ENCODE assay signal across 10 mouse cellular contexts in genomic region chr2:142874562-142874961, GRCm38 (mm10). TPM values are rescaled to one million over a fixed set of nuclear protein-coding genes. Genes with fewer than 3 reads are reported as not detected.
DNase-seq lines count a peak whose midpoint lies in the region; ATAC-seq and TF ChIP-seq lines count a peak whose summit lies in the region.
"Had no signal": no experiment of that assay in that cellular context is flagged by ENCODE, and none has a peak within 500 bp of the region (broad histone marks: within the 10 kb centered on the region; RNA-seq: fewer than 3 reads in every experiment).

No protein-coding gene starts in this region.

- DNase-seq in kidney, adult 8-10 months: peak; percentile 23 to 62
- no peak for DNase-seq in kidney, adult 11 months
- no peak for DNase-seq in Patski (ENCODE audit: low read depth, low spot score)
- DNase-seq in brain, adult 2 months (ENCODE audit: low read depth, low spot score): peak; percentile 55
- peak; percentile 13 for DNase-seq in large intestine, adult 2 months (ENCODE audit: low read depth, low spot score)
- no peak for DNase-seq in B cell, adult 2 months
- no peak for DNase-seq in right cerebral cortex, postnatal 25 days
- DNase-seq: forebrain, postnatal 0 days; thymus, postnatal 36 days had no signal

- H3K27me3 ChIP-seq in Patski: no peaks in the 10 kb centered on the region

- no peak for TF ChIP-seq CTCF in Patski (IDR thresholded peaks at IDR 0.05)

- peak; percentile 51 for ATAC-seq in Patski
- no peak for ATAC-seq in cerebellum, adult (ENCODE audit: insufficient number of reproducible peaks, low FRiP score, low TSS enrichment)
- ATAC-seq: forebrain, postnatal 0 days had no signal

- WGBS in large intestine, adult 2 months: 54% methylated on average over 2 of the region's 2 CpGs

- CTCF ChIA-PET in Patski (lab: Charles Lee): interaction anchor here (0.8 to 1.2 kb wide), 4 partner anchors 12 to 23 kb away, joined by 3 read pairs; no protein-coding TSS in a partner anchor

- in situ Hi-C loops in Patski (cut with MboI; ENCODE audit: low pct_unique_long_range_greater_than_20kb): no loop called here

- POLR2A ChIA-PET in Patski (lab: Charles Lee): no interaction called here

RNA-seq across cellular contexts. Expression of gene Kif16b, which starts 26.8 kb away (rescaled TPM):
- 23.0 TPM for polyA plus RNA-seq in Patski (2021)
- 13.5 and 13.9 TPM in 2 replicates for polyA plus RNA-seq in large intestine, adult 2 months (2012; rRNA removed)

Comparison
In these comparisons a context has a peak if more than half of its experiments do, and no peak if none do; other contexts are left out.
1. DNase-seq: peak in kidney, adult 8-10 months (2 of 2), brain, adult 2 months (single experiment) and large intestine, adult 2 months (single experiment); none in kidney, adult 11 months (single experiment), Patski (single experiment), B cell, adult 2 months (0 of 2) and right cerebral cortex, postnatal 25 days (single experiment).